Mouse (Mus musculus) megakaryocyte-erythroid progenitor cell, adult 5-6 weeks (primary cell): ENCODE results near the gene Prdm12. TPM values are rescaled to one million over a fixed set of nuclear protein-coding genes. Genes with fewer than 3 reads are reported as not detected.
A peak's percentile ranks its signal among the peaks of the same experiment; 100 is the strongest.

Experiments
- ATAC-seq: replicated peaks from 2 replicates; pipeline ENCODE4 v1.8.0; 2016; ENCODE audit warnings: mild to moderate bottlenecking, inconsistent platforms; ENCODE audit not compliant: severe bottlenecking, poor library complexity, low FRiP score, low TSS enrichment
- total RNA-seq, 2 experiments: library from RNA; stranded (forward) in 1 of 2; stranded (reverse) in 1 of 2; fragments of 200-1000, 215-1000 nt in 1 of 2; fragments of >200 nt in 1 of 2; fragmentation: Nextera tagmentation in 1 of 2; gene quantifications; 2 replicates each; pipeline ENCODE4 v1.2.3; 2014 to 2017

Gene Prdm12
- total RNA-seq, 2 experiments from 2014 or later: not detected

GRCm38 (mm10) chr2:31698209-31698608, 58.4 kb downstream of the Prdm12 start:
- ATAC-seq: no peak

- ATAC-seq: peak; percentile 87
These were observed 61.0 kb downstream of the Prdm12 start for GRCm38 (mm10) chr2:31700545-31701446.

GRCm38 (mm10) chr2:31703226-31703625, 63.4 kb downstream of the Prdm12 start:
- no peak for ATAC-seq

Other genes starting within 250 kb of the Prdm12 start
- gene Ass1, start 169.8 kb upstream of the Prdm12 start, total RNA-seq (2014; fragmentation: Nextera tagmentation): 63.2 and 78.5 TPM in 2 replicates
- gene Ass1, start 169.8 kb upstream of the Prdm12 start, total RNA-seq (2017): 93.7 and 108 TPM in 2 replicates
- 48.4 and 61.8 TPM in 2 replicates for gene Fubp3, start 67.4 kb upstream of the Prdm12 start, total RNA-seq (2014; fragmentation: Nextera tagmentation)
- 29.8 and 76.8 TPM in 2 replicates for gene Fubp3, start 67.4 kb upstream of the Prdm12 start, total RNA-seq (2017)
- gene Exosc2, start 30.7 kb downstream of the Prdm12 start, total RNA-seq (2014; fragmentation: Nextera tagmentation): 89.1 and 94.6 TPM in 2 replicates
- 115 and 151 TPM in 2 replicates for gene Exosc2, start 30.7 kb downstream of the Prdm12 start, total RNA-seq (2017)
- gene Abl1, start 48.3 kb downstream of the Prdm12 start, total RNA-seq (2014; fragmentation: Nextera tagmentation): 40.2 and 40.4 TPM in 2 replicates
- gene Abl1, start 48.3 kb downstream of the Prdm12 start, total RNA-seq (2017): 20.9 and 22.9 TPM in 2 replicates
- gene Qrfp, start 170.5 kb downstream of the Prdm12 start, total RNA-seq (2014; fragmentation: Nextera tagmentation): not detected in 2 replicates
- 0.11 TPM in 1 of 2 replicates, not detected in the other for gene Qrfp, start 170.5 kb downstream of the Prdm12 start, total RNA-seq (2017)
- gene Fibcd1, start 206.0 kb downstream of the Prdm12 start, total RNA-seq (2014; fragmentation: Nextera tagmentation): not detected in 2 replicates
- gene Fibcd1, start 206.0 kb downstream of the Prdm12 start, total RNA-seq (2017): not detected in 2 replicates
- not detected in 2 replicates for gene Lamc3, start 247.3 kb downstream of the Prdm12 start, total RNA-seq (2014; fragmentation: Nextera tagmentation)
- gene Lamc3, start 247.3 kb downstream of the Prdm12 start, total RNA-seq (2017): not detected in 2 replicates